Comparison of ENCODE assay signal across 9 mouse cellular contexts in the genomic region with DNA sequence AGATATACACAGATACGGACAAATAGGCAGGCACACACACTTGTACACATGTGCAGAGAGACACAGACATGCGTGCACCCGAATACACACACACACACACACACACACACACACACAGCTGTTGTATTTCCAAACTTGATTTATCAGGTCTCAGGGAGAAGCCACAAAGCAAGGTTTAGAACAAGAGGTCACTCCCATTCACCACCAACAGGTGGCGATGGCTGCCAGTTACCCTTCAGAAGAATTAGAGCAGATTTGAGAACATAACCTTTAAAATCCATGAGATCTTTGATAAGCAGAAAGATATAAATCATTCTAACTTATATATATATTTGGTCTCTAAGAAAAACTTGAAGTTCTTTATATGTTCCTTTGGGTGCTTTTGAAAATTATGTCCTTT.
DNase-seq lines count a peak whose midpoint lies in the region; ATAC-seq and TF ChIP-seq lines count a peak whose summit lies in the region.
"Had no signal": no experiment of that assay in that cellular context is flagged by ENCODE, and none has a peak within 500 bp of the region (broad histone marks: within the 10 kb centered on the region; RNA-seq: fewer than 3 reads in every experiment).

No protein-coding gene starts in this region.

- no peak overlapping the region for H3K27ac ChIP-seq in gastrocnemius, adult 2 months
- no peak overlapping the region for H3K27ac ChIP-seq in midbrain, embryonic 10.5 days (replicated peaks)
- H3K27ac ChIP-seq in midbrain, embryonic 16.5 days (ENCODE audit: low read length) = no peak overlapping the region
- H3K27ac ChIP-seq: neural tube, embryonic 12.5 days had no signal

- intact Hi-C loops in gastrocnemius, adult 2 months (cut with DNase I) = loop anchor here (10.0 kb wide), 1 partner anchor 800 kb away; no protein-coding TSS in a partner anchor

- DNase-seq in gastrocnemius, adult 2 months = no peak
- DNase-seq in gastrocnemius, adult 8-10 months (ENCODE audit: low spot score in 2 of 2) = no peak
- peak; percentile 28 for DNase-seq in midbrain, embryonic 10.5 days (ENCODE audit: low spot score)
- DNase-seq in NIH3T3 (ENCODE audit: low read depth) = peak; percentile 83
- peak; percentile 26 for DNase-seq in fibroblast of lung, adult 2 months (ENCODE audit: low read depth)
- DNase-seq in retina, adult 2 months (ENCODE audit: low read depth, low spot score) = peak; percentile 4

- H3K4me2 ChIP-seq in midbrain, embryonic 16.5 days (ENCODE audit: low read length) = no peak overlapping the region
- H3K4me2 ChIP-seq: neural tube, embryonic 12.5 days had no signal

- peaks cover 8% of the 10 kb centered on the region; the same call in 1 of the 2 replicates for H3K27me3 ChIP-seq in midbrain, embryonic 10.5 days (ENCODE audit: low read depth, poor library complexity, severe bottlenecking)
- H3K27me3 ChIP-seq in midbrain, embryonic 16.5 days (ENCODE audit: control insufficient read depth, insufficient read depth, low read depth, low read length) = no peaks in the 10 kb centered on the region
- H3K27me3 ChIP-seq: neural tube, embryonic 12.5 days had no signal

- no peaks in the 10 kb centered on the region for H3K36me3 ChIP-seq in midbrain, embryonic 10.5 days
- H3K36me3 ChIP-seq in midbrain, embryonic 16.5 days (ENCODE audit: control insufficient read depth, insufficient read depth, low read length) = no peaks in the 10 kb centered on the region
- H3K36me3 ChIP-seq: neural tube, embryonic 12.5 days had no signal

- ATAC-seq in midbrain, embryonic 16.5 days = no peak
- no peak for ATAC-seq in monocyte, adult 5-6 weeks (replicated peaks; ENCODE audit: insufficient number of reproducible peaks, low FRiP score, low TSS enrichment, poor library complexity, severe bottlenecking)

- no peak overlapping the region for H3K4me3 ChIP-seq in gastrocnemius, adult 2 months
- H3K4me3 ChIP-seq in midbrain, embryonic 10.5 days = no peak overlapping the region
- H3K4me3 ChIP-seq in midbrain, embryonic 16.5 days (ENCODE audit: low read depth, low read length) = no peak overlapping the region
- H3K4me3 ChIP-seq: neural tube, embryonic 12.5 days had no signal

- TF ChIP-seq CTCF in gastrocnemius, adult 2 months (IDR thresholded peaks at IDR 0.05) = peak; percentile 60

- H3K9me3 ChIP-seq in midbrain, embryonic 10.5 days (replicated peaks) = no peaks in the 10 kb centered on the region
- no peaks in the 10 kb centered on the region for H3K9me3 ChIP-seq in midbrain, embryonic 16.5 days (replicated peaks; ENCODE audit: control insufficient read depth, low read length, poor library complexity, severe bottlenecking)
- H3K9me3 ChIP-seq: neural tube, embryonic 12.5 days had no signal

- WGBS in midbrain, embryonic 10.5 days = 68% methylated on average over 4 of the region's 4 CpGs
- 65% methylated on average over 4 of the region's 4 CpGs for WGBS in midbrain, embryonic 16.5 days

- no peaks in the 10 kb centered on the region; the same call in 1 of the 2 replicates for H3K4me1 ChIP-seq in midbrain, embryonic 10.5 days
- H3K4me1 ChIP-seq in midbrain, embryonic 16.5 days (ENCODE audit: control insufficient read depth, insufficient read depth, low read length) = no peaks in the 10 kb centered on the region
- H3K4me1 ChIP-seq: neural tube, embryonic 12.5 days had no signal

- H3K9ac ChIP-seq in midbrain, embryonic 16.5 days (ENCODE audit: low read depth, low read length) = no peak overlapping the region
- H3K9ac ChIP-seq: neural tube, embryonic 12.5 days had no signal

Comparison
In these comparisons a context has a peak if more than half of its experiments do, and no peak if none do; other contexts are left out.
1. DNase-seq: peak in midbrain, embryonic 10.5 days (single experiment), NIH3T3 (single experiment), fibroblast of lung, adult 2 months (single experiment) and retina, adult 2 months (single experiment); none in gastrocnemius, adult 2 months (single experiment) and gastrocnemius, adult 8-10 months (0 of 2).